Mouse (Mus musculus): ENCODE measurements around the gene Gdf2. TPM values are rescaled to one million over a fixed set of nuclear protein-coding genes. Genes with fewer than 3 reads are reported as not detected.

The Gdf2 gene
- polyA plus RNA-seq, 1 experiment from 2014 or later, result not detected

DNA sequence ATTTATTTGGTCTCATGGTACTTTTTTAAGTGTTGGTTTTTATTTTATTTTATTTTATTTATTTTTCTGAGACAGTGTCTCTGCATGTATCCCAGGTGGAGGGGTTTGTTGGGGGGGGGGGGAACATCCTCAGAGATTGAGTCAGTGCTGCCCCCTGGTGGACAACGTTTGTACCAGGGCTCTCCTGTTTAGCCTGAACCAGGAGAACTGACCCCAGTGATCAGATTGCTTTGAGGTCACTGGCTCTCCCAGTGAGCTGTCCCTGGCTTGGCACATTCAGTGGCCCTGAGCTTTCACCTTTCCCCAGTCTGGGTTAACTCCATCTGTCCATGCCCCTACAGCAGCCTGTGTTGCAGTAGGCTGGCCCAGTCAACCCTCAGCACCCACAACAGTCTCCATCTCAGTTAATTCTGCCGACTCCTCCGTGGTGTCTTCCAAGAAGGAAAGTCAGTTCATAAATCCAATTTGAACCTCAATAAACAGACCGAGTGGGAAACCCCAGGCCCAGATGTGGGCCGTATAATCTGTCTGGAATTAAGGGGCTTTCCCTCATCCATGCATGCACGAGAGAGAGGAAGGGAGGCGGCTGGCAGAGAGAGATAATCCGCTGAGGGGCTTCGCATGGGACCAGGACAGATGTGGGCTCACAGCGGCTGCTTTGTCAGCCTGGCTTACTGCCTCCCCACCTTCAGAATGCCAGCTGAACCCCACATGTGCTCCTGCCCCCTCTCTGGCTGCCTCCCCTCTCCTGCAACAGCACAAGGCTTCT is 7.7 kb upstream of the Gdf2 start:
- WGBS, result 61% methylated on average over 10 of the region's 10 CpGs
- H3K9me3 ChIP-seq (replicated peaks; ENCODE audit: low read length), result no peaks in the 10 kb centered on the region
- H3K4me3 ChIP-seq (replicated peaks; ENCODE audit: low read depth, low read length), result no peak overlapping the region
- peak; percentile 66 for DNase-seq (ENCODE audit: low spot score)
- no peak for ATAC-seq (replicated peaks; ENCODE audit: low FRiP score, low read depth)
- no peak overlapping the region for H3K27ac ChIP-seq
- H3K9ac ChIP-seq (ENCODE audit: low read depth, low read length), result no peak overlapping the region
- peak; percentile 70 for TF ChIP-seq CTCF (IDR thresholded peaks at IDR 0.05; ENCODE audit: low read depth)
- H3K4me1 ChIP-seq (replicated peaks; ENCODE audit: insufficient read depth, low read length), result no peaks in the 10 kb centered on the region
- H3K4me2 ChIP-seq (ENCODE audit: low read length), result no peak overlapping the region
- H3K27me3 ChIP-seq (ENCODE audit: insufficient read depth, low read length), result peaks cover 7% of the 10 kb centered on the region; the same call in 1 of the 2 replicates
- H3K36me3 ChIP-seq (ENCODE audit: insufficient read depth, low read length), result no peaks in the 10 kb centered on the region

DNA sequence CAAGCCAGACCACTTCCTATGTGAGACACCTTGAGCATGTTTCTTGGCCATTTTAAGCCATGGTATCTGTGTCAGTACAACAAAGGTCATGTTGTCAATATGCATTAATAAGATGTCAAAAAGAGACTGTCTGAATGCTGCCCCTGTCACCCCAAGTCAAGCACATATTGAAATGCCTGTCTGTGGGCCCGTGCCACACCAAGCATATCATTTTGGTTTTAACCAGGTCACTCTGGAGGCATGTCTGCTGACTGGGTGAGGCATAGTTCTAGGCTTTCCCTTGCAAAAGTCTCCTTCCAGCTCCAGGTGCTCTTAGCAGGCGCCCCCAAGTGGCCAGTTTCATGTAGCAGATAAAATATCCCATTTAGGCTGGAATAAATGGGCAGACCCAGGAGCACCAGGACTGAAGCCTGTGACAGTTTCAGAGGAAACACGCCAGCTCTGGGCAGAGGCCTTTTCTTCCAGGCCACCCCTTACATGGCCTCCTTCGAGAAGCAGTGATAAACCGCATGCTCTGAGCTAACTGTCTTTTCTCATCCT is 7.0 kb upstream of the Gdf2 start:
- peak; percentile 78 for TF ChIP-seq CTCF (IDR thresholded peaks at IDR 0.05; ENCODE audit: low read depth)
- Histone ChIP-seq H3K36me3 (ENCODE audit: insufficient read depth, low read length) (no peaks in the 10 kb centered on the region), H3K27ac (no peak overlapping the region), H3K4me2 (ENCODE audit: low read length) (no peak overlapping the region), H3K27me3 (ENCODE audit: insufficient read depth, low read length) (peaks cover 7% of the 10 kb centered on the region; the same call in 1 of the 2 replicates), H3K4me1 (replicated peaks; ENCODE audit: insufficient read depth, low read length) (no peaks in the 10 kb centered on the region), H3K9ac (ENCODE audit: low read depth, low read length) (no peak overlapping the region), H3K9me3 (replicated peaks; ENCODE audit: low read length) (no peaks in the 10 kb centered on the region), H3K4me3 (replicated peaks; ENCODE audit: low read depth, low read length) (no peak overlapping the region)
- peak; percentile 81 for DNase-seq (ENCODE audit: low spot score)
- ATAC-seq (replicated peaks; ENCODE audit: low FRiP score, low read depth), result no peak; the same call in 1 of the 2 replicates
- 44% methylated on average over 5 of the region's 5 CpGs for WGBS

DNA sequence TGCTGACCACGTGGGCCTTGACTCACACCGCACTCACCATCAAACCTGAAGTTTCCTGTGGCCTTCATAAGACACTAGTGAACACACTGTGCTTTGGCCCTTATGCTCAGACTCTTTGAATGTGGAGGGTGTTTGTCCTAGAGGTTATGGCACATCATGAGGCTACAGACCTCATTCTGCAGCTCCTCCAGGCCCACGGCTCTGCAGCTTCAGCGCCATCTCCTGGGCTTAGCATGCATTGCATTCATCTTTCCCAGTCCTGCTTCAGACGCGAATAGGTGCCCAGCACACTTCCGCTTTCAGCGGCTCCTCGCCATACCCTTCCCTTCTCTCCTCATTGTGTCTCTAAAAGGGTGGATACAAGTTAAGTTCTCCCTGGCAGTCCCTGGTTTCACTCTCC is 1.7 kb upstream of the Gdf2 start:
- H3K27me3 ChIP-seq (ENCODE audit: insufficient read depth, low read length), result no peaks in the 10 kb centered on the region
- no peaks in the 10 kb centered on the region for H3K4me1 ChIP-seq (replicated peaks; ENCODE audit: insufficient read depth, low read length)
- ATAC-seq (replicated peaks; ENCODE audit: low FRiP score, low read depth) (0 out of 2 replicates have a peak, but pooled peaks have one; percentile 46), DNase-seq (ENCODE audit: low spot score) (peak; percentile 80)
- H3K36me3 ChIP-seq (ENCODE audit: insufficient read depth, low read length), result no peaks in the 10 kb centered on the region
- H3K9me3 ChIP-seq (replicated peaks; ENCODE audit: low read length), result no peaks in the 10 kb centered on the region
- H3K4me2 ChIP-seq (ENCODE audit: low read length), result peak overlapping the region; percentile 37
- 31% methylated on average over 9 of the region's 9 CpGs for WGBS
- H3K27ac ChIP-seq, result no peak overlapping the region
- no peak overlapping the region for H3K9ac ChIP-seq (ENCODE audit: low read depth, low read length)
- TF ChIP-seq CTCF (IDR thresholded peaks at IDR 0.05; ENCODE audit: low read depth), result peak; percentile 90
- H3K4me3 ChIP-seq (replicated peaks; ENCODE audit: low read depth, low read length), result no peak overlapping the region

DNA sequence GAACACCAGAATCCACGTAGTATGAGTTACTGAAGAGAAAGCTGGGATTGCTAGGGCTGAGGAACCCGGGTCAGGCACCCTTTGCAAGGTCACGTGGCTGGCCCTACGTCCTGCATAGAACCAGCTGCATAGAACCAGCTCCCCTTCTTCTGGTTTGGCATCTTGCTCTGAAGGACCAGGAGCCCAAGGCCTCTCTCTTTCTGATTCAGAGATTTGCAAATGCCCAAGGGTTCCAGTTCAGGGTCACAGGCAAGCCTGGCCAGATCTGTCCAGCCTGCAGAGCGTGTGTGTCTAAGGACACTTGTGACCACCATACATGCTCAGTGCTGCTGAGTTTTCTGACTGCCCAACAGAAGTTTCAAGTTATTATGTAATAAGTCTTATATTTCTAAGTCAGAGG is 1.4 kb downstream of the Gdf2 start:
- WGBS, result 70% methylated on average over 5 of the region's 5 CpGs
- no peak for ATAC-seq (replicated peaks; ENCODE audit: low FRiP score, low read depth)

DNA sequence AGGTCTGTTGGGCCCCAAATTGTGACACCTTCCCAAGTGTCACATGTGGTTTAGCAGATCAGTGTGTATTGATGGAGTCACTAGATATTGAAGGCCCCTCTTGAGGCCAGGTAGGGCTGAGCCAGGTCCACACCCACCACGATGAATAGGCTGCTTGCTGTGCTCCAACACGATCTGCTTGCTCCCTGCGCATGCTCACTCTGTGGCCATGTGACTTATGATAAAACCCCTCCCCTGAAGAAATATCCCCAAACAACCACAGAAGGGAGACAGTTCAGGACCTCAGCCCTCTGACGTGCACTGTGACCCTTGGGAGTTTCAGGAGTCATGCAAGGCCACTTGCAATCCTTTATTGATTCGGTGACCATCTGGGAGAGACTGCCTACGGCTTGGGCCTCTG is 5.3 kb downstream of the Gdf2 start:
- no peak for TF ChIP-seq CTCF (IDR thresholded peaks at IDR 0.05; ENCODE audit: low read depth)
- Histone ChIP-seq H3K27me3 (ENCODE audit: insufficient read depth, low read length) (no peaks in the 10 kb centered on the region), H3K9me3 (replicated peaks; ENCODE audit: low read length) (no peaks in the 10 kb centered on the region), H3K4me3 (replicated peaks; ENCODE audit: low read depth, low read length) (no peak overlapping the region), H3K4me1 (replicated peaks; ENCODE audit: insufficient read depth, low read length) (no peaks in the 10 kb centered on the region), H3K36me3 (ENCODE audit: insufficient read depth, low read length) (no peaks in the 10 kb centered on the region), H3K4me2 (ENCODE audit: low read length) (no peak overlapping the region), H3K27ac (no peak overlapping the region), H3K9ac (ENCODE audit: low read depth, low read length) (no peak overlapping the region)
- ATAC-seq (replicated peaks; ENCODE audit: low FRiP score, low read depth) (no peak), DNase-seq (ENCODE audit: low spot score) (no peak)
- 82% methylated on average over 6 of the region's 6 CpGs for WGBS

More for the DNA sequence above, 1.4 kb downstream of the Gdf2 start:
- Histone ChIP-seq H3K4me3 (replicated peaks; ENCODE audit: low read depth, low read length) (no peak overlapping the region), H3K27me3 (ENCODE audit: insufficient read depth, low read length) (no peaks in the 10 kb centered on the region), H3K4me1 (replicated peaks; ENCODE audit: insufficient read depth, low read length) (no peaks in the 10 kb centered on the region), H3K4me2 (ENCODE audit: low read length) (no peak overlapping the region), H3K9me3 (replicated peaks; ENCODE audit: low read length) (no peaks in the 10 kb centered on the region), H3K9ac (ENCODE audit: low read depth, low read length) (no peak overlapping the region), H3K36me3 (ENCODE audit: insufficient read depth, low read length) (no peaks in the 10 kb centered on the region), H3K27ac (no peak overlapping the region)
- DNase-seq (ENCODE audit: low spot score), result no peak
- no peak for TF ChIP-seq CTCF (IDR thresholded peaks at IDR 0.05; ENCODE audit: low read depth)

DNA sequence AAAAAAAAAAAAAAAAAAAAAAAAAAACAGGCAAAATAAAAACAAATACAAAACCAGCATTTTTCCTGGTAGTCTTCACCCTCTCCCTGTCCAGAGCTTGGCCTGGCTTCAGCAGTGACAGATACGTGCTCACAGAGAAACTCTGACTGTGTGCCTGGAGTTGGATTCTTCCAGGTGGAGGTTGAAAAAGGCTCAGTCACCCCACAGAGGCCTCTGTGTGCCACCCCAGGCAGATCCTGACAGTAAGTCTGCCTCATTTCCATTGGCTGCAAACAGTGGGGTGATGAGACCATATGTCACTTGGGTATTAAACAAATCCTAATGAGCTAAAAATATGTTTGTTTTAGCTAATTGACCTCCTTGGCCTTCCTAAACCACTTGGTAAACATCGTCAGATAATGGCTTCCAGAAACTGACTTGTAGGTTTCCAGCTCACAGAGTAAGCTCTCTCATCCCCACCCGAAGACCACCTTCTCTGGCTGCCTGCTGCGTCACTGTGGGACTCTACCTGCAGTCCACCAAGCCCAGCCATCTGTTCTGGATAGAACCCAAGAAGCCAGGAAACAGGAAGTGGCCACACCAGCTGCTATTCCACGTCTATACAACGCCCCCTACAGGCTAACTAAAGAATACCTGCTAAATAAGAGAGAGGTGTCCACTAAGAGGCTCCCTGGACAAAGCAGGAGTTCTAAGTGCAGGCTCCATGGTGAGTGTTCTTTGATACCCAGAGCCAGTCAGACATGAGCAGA is 11.6 kb downstream of the Gdf2 start:
- no peaks in the 10 kb centered on the region for H3K36me3 ChIP-seq (ENCODE audit: insufficient read depth, low read length)
- no peaks in the 10 kb centered on the region for H3K27me3 ChIP-seq (ENCODE audit: insufficient read depth, low read length)
- no peak overlapping the region for H3K4me2 ChIP-seq (ENCODE audit: low read length)
- H3K9ac ChIP-seq (ENCODE audit: low read depth, low read length), result no peak overlapping the region
- no peaks in the 10 kb centered on the region for H3K4me1 ChIP-seq (replicated peaks; ENCODE audit: insufficient read depth, low read length)
- H3K4me3 ChIP-seq (replicated peaks; ENCODE audit: low read depth, low read length), result no peak overlapping the region
- TF ChIP-seq CTCF (IDR thresholded peaks at IDR 0.05; ENCODE audit: low read depth), result peak; percentile 33; the same call in 1 of the 2 replicates
- no peak overlapping the region for H3K27ac ChIP-seq
- no peak for DNase-seq (ENCODE audit: low spot score)
- no peaks in the 10 kb centered on the region for H3K9me3 ChIP-seq (replicated peaks; ENCODE audit: low read length)
- 58% methylated on average over 6 of the region's 6 CpGs for WGBS
- ATAC-seq (replicated peaks; ENCODE audit: low FRiP score, low read depth), result no peak
